Mouse (Mus musculus): ENCODE data around the gene Uggt1. TPM values are rescaled to one million over a fixed set of nuclear protein-coding genes. Genes with fewer than 3 reads are reported as not detected.
A peak's percentile ranks its signal among the peaks of the same experiment; 100 is the strongest.

The Uggt1 gene
- total RNA-seq, 2 experiments from 2014 or later: 40.8 to 47.3 TPM

GRCm38 (mm10) chr1:36261708-36262504 is 17.4 kb upstream of the Uggt1 start:
- intact Hi-C loops (cut with DNase I): no loop called here
- DNase-seq (ENCODE audit: low spot score in 2 of 2): peak; percentile 22 to 46

- DNase-seq (ENCODE audit: low spot score in 2 of 2): no peak
- intact Hi-C loops (cut with DNase I): no loop called here
Observed at GRCm38 (mm10) chr1:36260418-36260817, 15.9 kb upstream of the Uggt1 start.

GRCm38 (mm10) chr1:36259281-36259680 is 14.8 kb upstream of the Uggt1 start:
- no peak for DNase-seq (ENCODE audit: low spot score in 2 of 2)
- intact Hi-C loops (cut with DNase I): loop anchor here (10.0 kb wide), 1 partner anchor 1364 kb away; no protein-coding TSS in a partner anchor

- DNase-seq (ENCODE audit: low spot score in 2 of 2): no peak
- intact Hi-C loops (cut with DNase I): loop anchor here (10.0 kb wide), 1 partner anchor 1364 kb away; no protein-coding TSS in a partner anchor
Observed at GRCm38 (mm10) chr1:36258631-36259030, 14.1 kb upstream of the Uggt1 start.

GRCm38 (mm10) chr1:36257276-36257675 is 12.8 kb upstream of the Uggt1 start:
- intact Hi-C loops (cut with DNase I): loop anchor here (10.0 kb wide), 1 partner anchor 1362 kb away; no protein-coding TSS in a partner anchor
- DNase-seq (ENCODE audit: low spot score in 2 of 2): no peak

GRCm38 (mm10) chr1:36255871-36256640 is 11.5 kb upstream of the Uggt1 start:
- DNase-seq (ENCODE audit: low spot score in 2 of 2): no peak
- intact Hi-C loops (cut with DNase I): loop anchor here (10.0 kb wide), 1 partner anchor 1361 kb away; no protein-coding TSS in a partner anchor

- intact Hi-C loops (cut with DNase I): loop anchor here (10.0 kb wide), 1 partner anchor 1360 kb away; no protein-coding TSS in a partner anchor
- DNase-seq (ENCODE audit: low spot score in 2 of 2): peak in 1 of 2 experiments; percentile 23
Observed at GRCm38 (mm10) chr1:36254635-36255360, 10.3 kb upstream of the Uggt1 start.

GRCm38 (mm10) chr1:36252791-36253190 is 8.3 kb upstream of the Uggt1 start:
- peak; percentile 83 to 85 for DNase-seq (ENCODE audit: low spot score in 2 of 2)
- intact Hi-C loops (cut with DNase I): loop anchor here (10.0 kb wide), 1 partner anchor 1358 kb away; no protein-coding TSS in a partner anchor

- no peak for DNase-seq (ENCODE audit: low spot score in 2 of 2)
- intact Hi-C loops (cut with DNase I): loop anchor here (10.0 kb wide), 1 partner anchor 1357 kb away; no protein-coding TSS in a partner anchor
Observed at GRCm38 (mm10) chr1:36251426-36251825, 6.9 kb upstream of the Uggt1 start.

- intact Hi-C loops (cut with DNase I): no loop called here
- DNase-seq (ENCODE audit: low spot score in 2 of 2): no peak
Observed at GRCm38 (mm10) chr1:36246688-36247087, 2.2 kb upstream of the Uggt1 start.

GRCm38 (mm10) chr1:36244828-36245215 is 302 bp upstream of the Uggt1 start:
- intact Hi-C loops (cut with DNase I): no loop called here

GRCm38 (mm10) chr1:36243447-36244057 is 968 bp downstream of the Uggt1 start:
- intact Hi-C loops (cut with DNase I): no loop called here
- no peak for DNase-seq (ENCODE audit: low spot score in 2 of 2)

More at GRCm38 (mm10) chr1:36244828-36245215, 302 bp upstream of the Uggt1 start:
- DNase-seq (ENCODE audit: low spot score in 2 of 2): no peak

GRCm38 (mm10) chr1:36241903-36242429 is 2.6 kb downstream of the Uggt1 start:
- intact Hi-C loops (cut with DNase I): no loop called here

GRCm38 (mm10) chr1:36240176-36240575 is 4.3 kb downstream of the Uggt1 start:
- intact Hi-C loops (cut with DNase I): no loop called here

More at GRCm38 (mm10) chr1:36241903-36242429, 2.6 kb downstream of the Uggt1 start:
- no peak for DNase-seq (ENCODE audit: low spot score in 2 of 2)

GRCm38 (mm10) chr1:36239396-36239795 is 5.1 kb downstream of the Uggt1 start:
- intact Hi-C loops (cut with DNase I): no loop called here
- DNase-seq (ENCODE audit: low spot score in 2 of 2): no peak

More at GRCm38 (mm10) chr1:36240176-36240575, 4.3 kb downstream of the Uggt1 start:
- DNase-seq (ENCODE audit: low spot score in 2 of 2): no peak

- intact Hi-C loops (cut with DNase I): no loop called here
- DNase-seq (ENCODE audit: low spot score in 2 of 2): no peak
Observed at GRCm38 (mm10) chr1:36235855-36236254, 8.7 kb downstream of the Uggt1 start.

- no peak for DNase-seq (ENCODE audit: low spot score in 2 of 2)
- intact Hi-C loops (cut with DNase I): no loop called here
Observed at GRCm38 (mm10) chr1:36235057-36235639, 9.4 kb downstream of the Uggt1 start.

- intact Hi-C loops (cut with DNase I): no loop called here
- no peak for DNase-seq (ENCODE audit: low spot score in 2 of 2)
Observed at GRCm38 (mm10) chr1:36233218-36233617, 11.3 kb downstream of the Uggt1 start.

All from left cerebral cortex, postnatal 14 days (tissue).